Mouse (Mus musculus): ENCODE measurements around the gene Spg7. TPM values are rescaled to one million over a fixed set of nuclear protein-coding genes. Genes with fewer than 3 reads are reported as not detected.

Gene Spg7
- total RNA-seq, 4 experiments from 2014 or later: 54.2 to 66.2 (median 63.3) TPM

DNA sequence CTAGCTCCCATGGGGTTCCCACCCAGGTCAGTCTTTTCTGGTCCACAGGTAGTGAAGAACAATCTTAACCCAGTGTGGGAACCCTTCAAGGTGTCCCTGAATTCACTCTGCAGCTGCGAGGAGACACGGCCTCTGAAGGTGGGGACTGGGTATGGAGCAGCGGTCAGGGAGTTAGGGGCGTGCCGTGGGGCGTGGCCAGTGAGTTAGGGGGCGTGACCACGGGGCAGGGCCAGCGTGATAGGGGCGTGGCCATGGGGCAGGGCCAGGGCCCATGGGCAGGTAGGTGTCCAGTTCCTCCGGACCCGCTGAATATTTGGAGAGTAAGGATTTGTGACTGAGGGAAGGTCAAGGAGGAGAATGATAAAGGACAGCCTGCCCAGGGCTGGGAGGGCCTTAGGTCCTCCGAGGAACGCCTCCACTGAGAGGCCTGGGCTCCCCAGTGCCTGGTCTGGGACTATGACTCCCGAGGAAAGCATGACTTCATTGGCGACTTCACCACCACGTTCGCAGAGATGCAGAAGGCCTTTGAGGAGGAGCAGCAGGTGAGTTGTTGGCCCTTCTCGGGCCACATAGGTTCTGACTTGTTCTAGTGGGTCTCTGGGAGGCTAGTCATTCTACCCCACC lies 63.6 kb downstream of the Spg7 start:
- DNase-seq (ENCODE audit: low spot score in 2 of 2): no peak

DNA sequence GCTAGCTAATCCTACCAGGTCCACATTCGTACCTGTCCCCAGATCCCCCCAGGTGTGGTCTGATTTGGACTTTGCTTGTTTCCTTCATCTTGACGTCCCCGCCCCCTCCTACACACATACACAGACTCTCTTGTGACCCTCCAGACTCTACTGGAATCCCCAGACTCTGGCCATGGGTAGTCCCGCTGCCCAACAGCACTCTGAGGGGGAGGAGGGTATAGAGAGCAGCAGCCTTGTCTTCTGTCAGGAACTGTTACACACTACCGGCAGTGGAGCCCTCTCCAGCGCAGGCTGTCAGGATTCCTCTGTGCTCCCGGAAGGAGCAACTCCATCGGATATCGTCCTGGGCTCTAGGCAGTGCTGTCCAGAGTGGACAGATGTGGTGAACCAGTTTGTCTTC lies 68.3 kb downstream of the Spg7 start:
- no peak for DNase-seq (ENCODE audit: low spot score in 2 of 2)

DNA sequence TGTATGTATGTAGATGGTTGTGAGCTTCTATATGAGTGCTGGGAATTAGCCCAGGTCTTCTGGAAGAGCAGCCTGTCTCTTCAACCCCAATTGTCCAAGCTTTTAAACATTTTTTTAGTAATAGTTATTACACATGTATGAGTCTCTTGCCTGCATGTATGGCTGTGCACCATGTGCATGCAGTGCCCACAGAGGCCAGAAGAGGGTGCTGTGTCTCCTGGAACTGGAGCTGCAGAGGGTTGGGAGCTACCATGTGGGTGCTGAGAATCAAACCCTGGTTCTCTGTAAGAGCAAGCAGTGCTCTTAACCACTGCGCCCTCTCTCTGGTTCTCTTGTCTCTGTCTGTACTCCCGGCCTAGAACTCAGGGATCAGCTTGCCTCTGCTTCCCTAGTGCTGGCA lies 70.2 kb downstream of the Spg7 start:
- no peak for DNase-seq (ENCODE audit: low spot score in 2 of 2)

DNA sequence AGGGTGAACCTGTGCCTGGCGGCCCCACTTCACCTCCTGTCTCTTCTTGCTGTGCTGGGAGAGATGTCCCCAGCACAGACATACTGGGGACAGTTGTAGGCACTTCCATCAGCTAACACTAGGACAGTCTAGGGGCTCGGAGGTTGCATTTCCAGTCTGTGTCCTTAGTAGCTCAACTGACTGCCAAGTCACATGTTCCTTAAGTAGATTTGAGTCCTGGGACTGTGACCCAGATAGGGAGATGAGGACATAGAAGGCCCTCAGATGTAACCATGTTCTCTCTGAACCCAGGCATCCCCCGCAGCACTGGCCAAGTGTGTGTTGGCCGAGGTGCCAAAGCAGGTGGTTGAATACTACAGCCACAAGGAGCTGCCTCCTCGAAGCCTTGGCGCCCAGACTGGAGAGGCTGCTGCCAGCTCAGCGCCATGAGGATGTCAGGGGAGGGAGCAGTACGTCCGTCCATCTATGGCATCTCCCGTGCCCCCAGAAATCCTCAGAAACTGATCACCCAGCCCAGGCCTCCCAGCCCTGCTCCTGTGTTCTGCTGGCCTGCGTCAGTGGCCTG lies 71.5 kb downstream of the Spg7 start:
- DNase-seq (ENCODE audit: low spot score in 2 of 2): no peak

- DNase-seq (ENCODE audit: low spot score in 2 of 2): no peak
Observed at GRCm38 (mm10) chr8:123135406-123135805, 72.7 kb downstream of the Spg7 start.

DNA sequence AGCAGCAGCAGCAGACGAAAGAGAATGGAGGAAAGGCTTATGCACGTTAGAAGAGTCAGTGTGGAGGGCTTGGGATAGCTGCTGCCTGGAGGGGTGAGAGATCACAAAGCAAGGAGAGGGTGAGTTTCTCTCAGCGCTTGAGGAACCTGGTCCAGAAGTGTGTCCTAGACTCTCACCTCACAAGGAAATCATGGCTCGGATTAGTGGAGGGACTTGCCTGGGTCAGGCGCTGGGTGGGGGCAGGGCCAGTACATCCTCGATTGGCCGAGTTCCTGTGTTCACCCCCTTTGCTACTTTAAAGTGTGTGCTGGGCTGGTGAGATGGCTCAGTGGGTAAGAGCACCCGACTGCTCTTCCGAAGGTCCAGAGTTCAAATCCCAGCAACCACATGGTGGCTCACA lies 73.1 kb downstream of the Spg7 start:
- DNase-seq (ENCODE audit: low spot score in 2 of 2): no peak

DNA sequence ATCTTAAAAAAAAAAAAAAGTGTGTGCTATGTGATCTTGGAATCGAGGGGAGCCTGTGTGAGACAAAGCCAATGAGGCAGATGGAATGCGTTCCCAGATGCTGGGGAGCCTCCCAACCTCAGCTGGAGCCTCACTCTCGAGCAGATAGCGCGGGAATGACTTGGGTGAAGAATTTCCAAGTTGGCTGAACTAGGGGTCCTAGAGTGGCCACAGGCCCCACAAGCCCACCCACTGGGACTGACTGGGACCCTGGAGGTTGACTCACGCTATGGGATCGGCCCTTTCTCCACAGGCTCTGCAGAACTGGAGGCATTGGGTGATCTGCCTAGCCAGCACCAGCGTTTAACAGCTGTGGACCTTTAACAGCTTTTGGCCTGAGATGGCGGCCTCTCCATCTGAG lies 73.5 kb downstream of the Spg7 start:
- DNase-seq (ENCODE audit: low spot score in 2 of 2): no peak

- DNase-seq (ENCODE audit: low spot score in 2 of 2): peak in 1 of 2 experiments; percentile 83
Observed at GRCm38 (mm10) chr8:123137645-123138077, 74.9 kb downstream of the Spg7 start.

GRCm38 (mm10) chr8:123138741-123139140 lies 76.0 kb downstream of the Spg7 start:
- DNase-seq (ENCODE audit: low spot score in 2 of 2): no peak

- peak in 1 of 2 experiments; percentile 63 for DNase-seq (ENCODE audit: low spot score in 2 of 2)
Observed at GRCm38 (mm10) chr8:123141741-123142462, 79.2 kb downstream of the Spg7 start.

DNA sequence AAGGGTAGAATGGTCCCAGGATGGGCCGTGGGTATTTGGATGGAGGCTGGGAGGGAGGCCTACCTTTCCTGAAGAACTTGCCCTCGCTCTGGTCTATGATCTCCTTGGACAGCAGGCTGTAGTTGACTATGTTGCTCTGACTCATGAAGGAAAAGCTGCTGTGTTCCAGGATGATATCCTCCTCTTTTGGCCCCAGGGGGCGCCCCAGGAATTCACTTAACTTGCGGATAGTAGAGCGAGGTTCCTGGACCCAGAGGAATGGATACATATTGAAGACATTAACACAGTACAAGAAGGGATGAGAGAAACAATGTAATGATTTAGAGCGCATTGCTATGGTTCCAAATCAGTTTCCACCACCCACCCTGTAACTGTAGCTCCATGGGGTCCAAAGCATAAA lies 82.5 kb downstream of the Spg7 start:
- no peak for DNase-seq (ENCODE audit: low spot score in 2 of 2)

DNA sequence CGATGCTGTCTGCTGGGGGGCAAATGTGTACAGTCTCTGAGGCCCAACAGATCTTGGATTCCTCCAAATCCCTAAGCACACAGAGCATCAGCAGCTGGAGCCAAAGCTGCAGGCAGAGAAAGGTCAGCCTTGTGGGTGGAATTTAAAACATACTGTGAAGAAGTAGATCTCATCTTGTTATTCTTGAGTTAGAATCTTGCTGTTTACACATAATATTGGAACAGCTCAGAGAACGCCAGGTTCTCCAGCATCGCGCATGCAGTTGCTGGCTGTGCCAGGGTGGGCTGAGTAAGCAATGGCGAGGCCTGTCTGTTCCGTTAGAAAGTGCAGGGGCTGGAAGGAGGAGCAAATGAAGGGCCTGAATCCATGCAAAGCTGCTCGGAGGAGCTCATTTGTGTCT lies 83.6 kb downstream of the Spg7 start:
- DNase-seq (ENCODE audit: low spot score in 2 of 2): no peak

Small RNA genes within 50 kb of the gene (microRNA-seq; reads per million reads assigned to microRNA genes)
- gene Mir7079: 0 to 0.66 reads per million in 2 experiments
- 126 to 132 reads per million in 2 experiments for gene Mir7080

Other genes starting within 250 kb of the Spg7 start
- gene Cdh15, start 215.0 kb upstream of the Spg7 start, total RNA-seq (2022): 1 to 10 TPM in 3 of 4 experiments, under 1 TPM in 1; 0.62 to 1.2 (median 1.1) TPM
- gene Ankrd11, start 20.7 kb upstream of the Spg7 start, total RNA-seq (2022): 100 to 1,000 TPM; 146 to 152 (median 151) TPM
- 100 to 1,000 TPM; 401 to 484 (median 442) TPM for gene Rpl13, start 39.4 kb downstream of the Spg7 start, total RNA-seq (2022)
- gene Cpne7, start 54.4 kb downstream of the Spg7 start, total RNA-seq (2022): 10 to 100 TPM; 46.8 to 60.2 (median 57.2) TPM
- under 1 TPM in 2 of 4 experiments, not detected in 2; 0.15 to 0.37 TPM for gene Sult5a1, start 95.4 kb downstream of the Spg7 start, total RNA-seq (2022)
- under 1 TPM in 1 of 4 experiments, not detected in 3; 0.16 TPM for gene Dpep1, start 123.3 kb downstream of the Spg7 start, total RNA-seq (2022)
- 100 to 1,000 TPM in 1 of 4 experiments, 10 to 100 TPM in 3; 86.9 to 101 (median 93.5) TPM for gene Chmp1a, start 149.8 kb downstream of the Spg7 start, total RNA-seq (2022)
- 1 to 10 TPM; 6.0 to 7.9 (median 6.2) TPM for gene Spata33, start 149.9 kb downstream of the Spg7 start, total RNA-seq (2022)
- gene Cdk10, start 161.9 kb downstream of the Spg7 start, total RNA-seq (2022): 100 to 1,000 TPM in 1 of 4 experiments, 10 to 100 TPM in 3; 87.5 to 104 (median 91.5) TPM
- 10 to 100 TPM; 54.3 to 61.9 (median 60.4) TPM for gene Spata2l, start 173.3 kb downstream of the Spg7 start, total RNA-seq (2022)
- 10 to 100 TPM; 20.0 to 25.7 (median 23.2) TPM for gene Zfp276, start 191.3 kb downstream of the Spg7 start, total RNA-seq (2022)
- 10 to 100 TPM; 53.3 to 72.7 (median 58.6) TPM for gene Vps9d1, start 191.4 kb downstream of the Spg7 start, total RNA-seq (2022)